Mouse (Mus musculus): Measurements from ENCODE around the gene Iqsec1.

DNA sequence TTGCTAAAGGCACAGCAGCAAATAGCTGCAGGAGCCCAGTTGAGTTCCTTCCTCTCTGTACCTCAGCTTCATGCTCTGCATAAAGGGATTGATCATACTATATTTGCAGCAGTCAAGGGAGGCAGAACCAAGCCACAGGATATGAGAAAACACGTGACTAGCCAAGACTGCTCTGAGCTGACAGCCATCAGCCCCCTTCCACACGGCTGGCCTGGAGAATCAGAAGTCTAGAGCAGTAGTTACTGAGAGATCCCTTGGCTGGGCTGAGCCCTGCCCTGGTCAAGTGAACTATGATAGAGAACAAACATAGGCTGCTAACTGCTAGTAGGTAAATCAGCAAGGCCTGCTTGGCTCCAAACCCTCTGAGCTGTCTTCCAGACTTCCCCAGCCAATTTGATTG lies 180.9 kb downstream of the Iqsec1 start:
- TF ChIP-seq CTCF (IDR thresholded peaks at IDR 0.05; ENCODE audit: low read depth, low read length) (no peak), POLR2A (IDR thresholded peaks at IDR 0.05; ENCODE audit: insufficient read depth, low read length) (no peak)
